Mouse (Mus musculus): ENCODE measurements around the gene Gstm5. TPM values are rescaled to one million over a fixed set of nuclear protein-coding genes. Genes with fewer than 3 reads are reported as not detected.

The Gstm5 gene
- polyA plus RNA-seq, 1 experiment: 282 TPM

- Histone ChIP-seq H3K27ac (ENCODE audit: insufficient read depth, low read length) (no peak overlapping the region), H3K4me3 (replicated peaks; ENCODE audit: insufficient read depth, low read depth, low read length) (no peak overlapping the region), H3K4me1 (ENCODE audit: control insufficient read depth, insufficient read depth, low read length) (no peaks in the 10 kb centered on the region; the same call in 1 of the 2 replicates), H3K27me3 (ENCODE audit: control insufficient read depth, insufficient read depth, low read length) (no peaks in the 10 kb centered on the region)
- DNase-seq: no peak
- 81% methylated on average over 4 of the region's 4 CpGs for WGBS
- TF ChIP-seq CTCF (IDR thresholded peaks at IDR 0.05; ENCODE audit: borderline replicate concordance, insufficient read depth, low read depth, low read length) (no peak), POLR2A (IDR thresholded peaks at IDR 0.05; ENCODE audit: borderline replicate concordance, insufficient read depth, low read length) (no peak)
Measured at GRCm38 (mm10) chr3:107939830-107940229, 44.2 kb downstream of the Gstm5 start.

DNA sequence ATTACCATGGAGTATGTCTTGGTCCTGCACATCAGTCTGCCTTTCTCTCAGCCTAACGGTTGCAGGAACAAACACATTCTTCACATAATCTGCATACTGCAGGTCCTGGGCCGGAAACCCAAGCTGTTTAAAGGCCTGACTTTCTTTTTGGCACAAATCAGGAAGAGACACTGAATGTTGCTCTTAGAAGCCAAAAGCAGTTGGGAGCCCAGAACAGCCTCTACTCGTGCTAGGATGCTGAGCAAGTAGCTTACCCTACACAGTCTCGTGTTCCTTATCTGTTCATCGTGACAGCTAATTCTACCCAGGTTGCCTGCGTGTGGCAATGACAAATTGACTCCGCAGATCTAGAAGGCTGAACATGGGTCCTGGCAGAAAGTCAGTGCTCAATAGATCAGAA is 44.9 kb downstream of the Gstm5 start:
- DNase-seq: no peak
- TF ChIP-seq POLR2A (IDR thresholded peaks at IDR 0.05; ENCODE audit: borderline replicate concordance, insufficient read depth, low read length): no peak
- no peak for TF ChIP-seq CTCF (IDR thresholded peaks at IDR 0.05; ENCODE audit: borderline replicate concordance, insufficient read depth, low read depth, low read length)
- WGBS: 49% methylated on average over 7 of the region's 7 CpGs

DNA sequence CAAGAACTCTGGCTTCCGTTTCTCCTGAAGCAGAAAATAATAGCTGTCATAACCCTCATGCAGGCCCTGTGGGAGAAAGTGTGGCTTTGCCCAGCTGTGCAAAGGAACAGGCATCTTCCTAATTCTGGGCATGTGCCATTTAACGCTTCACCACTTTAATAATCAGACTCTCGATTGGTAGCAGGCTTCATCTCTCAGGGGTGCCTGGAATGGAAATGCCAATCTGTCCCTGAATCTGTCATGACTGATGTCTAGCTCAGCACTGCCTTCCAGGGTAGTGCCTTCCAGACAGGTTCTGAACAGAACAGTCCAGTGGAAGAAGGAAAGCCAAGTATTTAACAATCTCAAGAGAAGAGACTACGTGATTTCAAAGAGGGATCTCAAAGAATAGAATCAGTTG is 45.6 kb downstream of the Gstm5 start:
- 40% methylated on average over 4 of the region's 4 CpGs for WGBS
- no peak for TF ChIP-seq POLR2A (IDR thresholded peaks at IDR 0.05; ENCODE audit: borderline replicate concordance, insufficient read depth, low read length)
- TF ChIP-seq CTCF (IDR thresholded peaks at IDR 0.05; ENCODE audit: borderline replicate concordance, insufficient read depth, low read depth, low read length): no peak
- no peaks in the 10 kb centered on the region; the same call in 1 of the 2 replicates for H3K4me1 ChIP-seq (ENCODE audit: control insufficient read depth, insufficient read depth, low read length)
- no peaks in the 10 kb centered on the region for H3K27me3 ChIP-seq (ENCODE audit: control insufficient read depth, insufficient read depth, low read length)
- DNase-seq: no peak
- H3K27ac ChIP-seq (ENCODE audit: insufficient read depth, low read length): no peak overlapping the region
- no peak overlapping the region for H3K4me3 ChIP-seq (replicated peaks; ENCODE audit: insufficient read depth, low read depth, low read length)

More for the DNA sequence above, 44.9 kb downstream of the Gstm5 start:
- Histone ChIP-seq H3K27ac (ENCODE audit: insufficient read depth, low read length) (no peak overlapping the region), H3K4me3 (replicated peaks; ENCODE audit: insufficient read depth, low read depth, low read length) (no peak overlapping the region), H3K27me3 (ENCODE audit: control insufficient read depth, insufficient read depth, low read length) (no peaks in the 10 kb centered on the region), H3K4me1 (ENCODE audit: control insufficient read depth, insufficient read depth, low read length) (no peaks in the 10 kb centered on the region; the same call in 1 of the 2 replicates)

- no peaks in the 10 kb centered on the region; the same call in 1 of the 2 replicates for H3K4me1 ChIP-seq (ENCODE audit: control insufficient read depth, insufficient read depth, low read length)
- TF ChIP-seq POLR2A (IDR thresholded peaks at IDR 0.05; ENCODE audit: borderline replicate concordance, insufficient read depth, low read length) (no peak), CTCF (IDR thresholded peaks at IDR 0.05; ENCODE audit: borderline replicate concordance, insufficient read depth, low read depth, low read length) (no peak)
- H3K27ac ChIP-seq (ENCODE audit: insufficient read depth, low read length): no peak within 1 kb of the TSS
- DNase-seq: no peak
- no peak within 1 kb of the TSS for H3K4me3 ChIP-seq (replicated peaks; ENCODE audit: insufficient read depth, low read depth, low read length)
- WGBS: 44% methylated on average over 20 of the region's 20 CpGs
- no peaks in the 10 kb centered on the region for H3K27me3 ChIP-seq (ENCODE audit: control insufficient read depth, insufficient read depth, low read length)
Measured at GRCm38 (mm10) chr3:107943239-107943990, 47.8 kb downstream of the Gstm5 start, which contains the start of gene Gstm6. Gene Gstm6, minus strand, starts transcription at chr3:107943749.

DNA sequence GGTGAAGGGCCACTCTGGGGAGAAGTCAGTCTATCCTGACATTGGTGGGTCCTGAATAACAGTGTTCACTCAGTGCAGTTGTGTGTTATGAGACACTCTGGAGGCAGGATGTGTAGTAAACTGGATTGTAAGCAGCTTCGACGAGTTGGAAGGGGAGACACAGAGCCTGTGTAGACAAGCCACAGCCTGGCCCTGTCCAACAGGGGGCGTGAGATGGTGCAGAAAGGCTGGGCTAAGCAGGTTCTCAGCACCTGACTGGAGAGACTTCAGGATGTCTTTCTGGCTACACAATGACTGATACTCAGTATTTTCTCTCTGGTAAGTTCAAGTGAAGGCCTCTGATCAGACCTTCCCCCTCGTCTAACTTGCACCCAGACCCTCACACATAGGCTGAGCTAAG is 50.1 kb downstream of the Gstm5 start:
- TF ChIP-seq CTCF (IDR thresholded peaks at IDR 0.05; ENCODE audit: borderline replicate concordance, insufficient read depth, low read depth, low read length) (no peak), POLR2A (IDR thresholded peaks at IDR 0.05; ENCODE audit: borderline replicate concordance, insufficient read depth, low read length) (no peak)
- 80% methylated on average over 4 of the region's 4 CpGs for WGBS
- DNase-seq: no peak
- H3K4me3 ChIP-seq (replicated peaks; ENCODE audit: insufficient read depth, low read depth, low read length): no peak overlapping the region
- no peaks in the 10 kb centered on the region; the same call in 1 of the 2 replicates for H3K4me1 ChIP-seq (ENCODE audit: control insufficient read depth, insufficient read depth, low read length)
- no peaks in the 10 kb centered on the region for H3K27me3 ChIP-seq (ENCODE audit: control insufficient read depth, insufficient read depth, low read length)
- H3K27ac ChIP-seq (ENCODE audit: insufficient read depth, low read length): no peak overlapping the region

Other genes with a start within 250 kb of the Gstm5 start
- gene Ahcyl1, start 199.3 kb upstream of the Gstm5 start, polyA plus RNA-seq (2012; rRNA removed): 386 and 408 TPM in 2 replicates
- 18.3 and 20.9 TPM in 2 replicates for gene Csf1, start 135.4 kb upstream of the Gstm5 start, polyA plus RNA-seq (2012; rRNA removed)
- 0.05 TPM in 2 replicates for gene Eps8l3, start 18.6 kb upstream of the Gstm5 start, polyA plus RNA-seq (2012; rRNA removed)
- 45.9 and 53.9 TPM in 2 replicates for gene Gstm7, start 36.0 kb downstream of the Gstm5 start, polyA plus RNA-seq (2012; rRNA removed)
- gene Gstm6, start 47.9 kb downstream of the Gstm5 start, polyA plus RNA-seq (2012; rRNA removed): 4.1 and 4.6 TPM in 2 replicates
- gene Gstm3, start 73.5 kb downstream of the Gstm5 start, polyA plus RNA-seq (2012; rRNA removed): not detected in 2 replicates
- 3.9 and 5.7 TPM in 2 replicates for gene Gstm2, start 90.6 kb downstream of the Gstm5 start, polyA plus RNA-seq (2012; rRNA removed)
- 323 and 346 TPM in 2 replicates for gene Gstm1, start 122.2 kb downstream of the Gstm5 start, polyA plus RNA-seq (2012; rRNA removed)
- 11.3 and 11.8 TPM in 2 replicates for gene Gstm4, start 149.1 kb downstream of the Gstm5 start, polyA plus RNA-seq (2012; rRNA removed)
- gene Ampd2, start 190.8 kb downstream of the Gstm5 start, polyA plus RNA-seq (2012; rRNA removed): 135 and 140 TPM in 2 replicates
- gene Gnat2, start 197.0 kb downstream of the Gstm5 start, polyA plus RNA-seq (2012; rRNA removed): 0.11 and 0.47 TPM in 2 replicates